Mouse (Mus musculus) liver, embryonic 14.5 days (tissue): ENCODE results near the gene Ano7. TPM values are rescaled to one million over a fixed set of nuclear protein-coding genes. Genes with fewer than 3 reads are reported as not detected.

Source experiments
- ATAC-seq: fragments of 200-750 bp; cut with Nextera tagmentation; 2 replicates; pipeline ENCODE4 v1.8.0; 2017; ENCODE audit warnings: moderate number of reproducible peaks, mild to moderate bottlenecking, moderate library complexity; ENCODE audit not compliant: insufficient read depth
- DNase-seq, 3 experiments: peaks; one replicate each; pipeline ENCODE4 v3.0.0-alpha.2; 2012 to 2013; ENCODE audit warnings: low read depth in 3 of 3, low spot score in 3 of 3
- H3K27ac ChIP-seq: fragments of 300-500 bp; sonication (generic); 2 replicates; pipeline ENCODE4 v1.5.1; 2014; ENCODE audit warnings: moderate library complexity, mild to moderate bottlenecking, control low read depth, inconsistent platforms
- H3K27me3 ChIP-seq: fragments of 300-500 bp; sonication (generic); 2 replicates; pipeline ENCODE4 v1.6.1; 2014; ENCODE audit warnings: mild to moderate bottlenecking, low read length, moderate library complexity; ENCODE audit not compliant: control insufficient read depth, insufficient read depth
- H3K36me3 ChIP-seq: fragments of 300-500 bp; sonication (generic); replicated peaks from 2 replicates; pipeline ENCODE4 v1.6.1; 2014; ENCODE audit warnings: low read depth; ENCODE audit not compliant: control insufficient read depth, insufficient read depth
- H3K4me1 ChIP-seq, 2 experiments: fragments of 200-500 bp in 1 of 2; fragments of 300-500 bp in 1 of 2; sonication (generic) in 1 of 2; replicated peaks; 2 replicates each; pipeline ENCODE4 v1.6.1; 2012 to 2014; ENCODE audit warnings: antibody characterized with exemption in 1 of 2, inconsistent platforms in 1 of 2, low read length in 1 of 2; ENCODE audit not compliant: control insufficient read depth in 2 of 2, insufficient read depth in 2 of 2
- H3K4me2 ChIP-seq: fragments of 300-500 bp; sonication (generic); 2 replicates; pipeline ENCODE4 v1.6.1; 2014; ENCODE audit warnings: low read depth, mild to moderate bottlenecking, control low read depth, moderate library complexity
- H3K4me3 ChIP-seq, 2 experiments: fragments of 200-500 bp in 1 of 2; fragments of 300-500 bp in 1 of 2; sonication (generic) in 1 of 2; 2 replicates each; pipeline ENCODE4 v1.5.1; 2012 to 2014; ENCODE audit warnings: low read depth in 2 of 2, low read length in 2 of 2, mild to moderate bottlenecking in 2 of 2, control low read depth in 1 of 2, inconsistent platforms in 1 of 2, moderate library complexity in 1 of 2; ENCODE audit not compliant: insufficient read depth in 1 of 2
- H3K9ac ChIP-seq: fragments of 300-500 bp; sonication (generic); replicated peaks from 2 replicates; pipeline ENCODE4 v1.6.1; 2014; ENCODE audit warnings: mild to moderate bottlenecking, control low read depth, moderate library complexity
- H3K9me3 ChIP-seq: fragments of 300-500 bp; sonication (generic); 2 replicates; pipeline ENCODE4 v1.6.1; 2016; ENCODE audit warnings: low read length, mixed read lengths; ENCODE audit not compliant: control insufficient read depth
- CTCF ChIP-seq: IDR thresholded peaks from 2 replicates; pipeline ENCODE4 v1.5.1; 2016; ENCODE audit warnings: antibody characterized with exemption, low read depth, control low read depth
- EP300 ChIP-seq: IDR thresholded peaks from 2 replicates; pipeline ENCODE4 v1.6.1; 2016; ENCODE audit warnings: antibody characterized with exemption, low read depth
- WGBS: fragments of 180-500 bp; shearing (Covaris S2); extraction: QIAGEN DNeasy Blood & Tissue Kit; methylation state at CpG from one replicate; pipeline ENCODE4 v1.1.7; 2014; ENCODE audit not compliant: insufficient replicate concordance; 5-methylcytosine and 5-hydroxymethylcytosine counted together
- polyA plus RNA-seq, 2 experiments: library from polyadenylated mRNA; depleted of rRNA in 1 of 2; stranded (reverse) in 1 of 2; unstranded in 1 of 2; fragments of >200 nt; fragmentation: Nextera tagmentation in 1 of 2; extraction: Ambion mirVana in 1 of 2; gene quantifications; 2 replicates each; pipeline versions ENCODE4 v1.2.1 to v1.2.3; 2012 to 2014

Gene Ano7
- polyA plus RNA-seq, 2 experiments = 0.11 to 0.14 TPM

DNA sequence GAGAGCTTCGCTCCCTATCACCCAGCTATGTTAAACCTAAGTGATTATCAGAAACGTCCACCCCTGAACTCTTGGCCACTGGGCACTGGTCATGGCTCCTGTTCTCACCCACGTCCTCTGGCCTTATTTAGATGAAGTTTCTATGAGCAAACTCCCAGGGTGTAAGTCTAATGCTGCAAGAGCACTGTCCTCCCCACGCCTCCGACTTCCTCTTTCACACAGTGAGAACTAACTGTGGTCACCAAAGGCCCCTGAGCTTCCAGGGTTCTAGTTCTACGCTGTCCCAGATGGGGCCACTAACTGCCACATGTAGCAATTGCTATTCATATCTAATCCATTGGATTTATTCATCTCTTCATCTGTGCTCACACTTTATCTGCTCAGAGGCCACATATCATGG, 8.1 kb upstream of the Ano7 start:
- DNase-seq = no peak
- Histone ChIP-seq H3K36me3 (peaks cover 32% of the 10 kb centered on the region), H3K27ac (no peak overlapping the region), H3K4me1 (no peaks in the 10 kb centered on the region), H3K27me3 (no peaks in the 10 kb centered on the region), H3K9ac (no peak overlapping the region), H3K9me3 (no peaks in the 10 kb centered on the region), H3K4me2 (no peak overlapping the region), H3K4me3 (no peak overlapping the region)
- ATAC-seq = no peak
- WGBS = 61% methylated on average over 6 of the region's 6 CpGs
- TF ChIP-seq EP300 (no peak), CTCF (no peak)

- 14% methylated on average over 5 of the region's 5 CpGs for WGBS
- Histone ChIP-seq H3K4me3 (no peak overlapping the region), H3K27me3 (no peaks in the 10 kb centered on the region), H3K27ac (no peak overlapping the region), H3K36me3 (no peaks in the 10 kb centered on the region), H3K4me1 (peaks cover 0 to 5% of the 10 kb centered on the region in 2 experiments; a peak in 1 of 4 replicates), H3K9ac (no peak overlapping the region), H3K4me2 (no peak overlapping the region), H3K9me3 (no peaks in the 10 kb centered on the region)
- ATAC-seq (no peak), DNase-seq (no peak)
- TF ChIP-seq EP300 (no peak), CTCF (no peak)
Observed at GRCm38 (mm10) chr1:93377307-93377706, 3.6 kb downstream of the Ano7 start.

DNA sequence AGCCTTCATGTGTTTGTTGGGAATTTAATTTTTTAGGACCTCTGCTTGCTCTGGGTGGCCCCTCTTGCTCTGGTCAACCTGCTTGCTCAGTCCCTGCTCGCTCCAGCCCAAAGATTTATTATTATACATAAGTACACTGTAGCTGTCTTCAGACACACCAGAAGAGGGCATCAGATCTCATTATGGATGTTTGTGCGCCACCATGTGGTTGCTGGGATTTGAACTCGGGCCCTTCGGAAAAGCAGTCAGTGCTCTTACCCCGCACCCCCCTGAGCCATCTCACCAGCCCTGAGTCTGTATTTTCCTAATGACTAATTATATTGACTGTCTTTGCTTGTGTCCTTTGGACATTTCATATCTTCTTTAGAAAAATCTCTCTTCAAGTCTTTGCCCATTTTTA, 5.4 kb downstream of the Ano7 start:
- WGBS = 59% methylated on average over 5 of the region's 5 CpGs
- Histone ChIP-seq H3K9ac (no peak overlapping the region), H3K27ac (no peak overlapping the region), H3K4me2 (no peak overlapping the region), H3K27me3 (no peaks in the 10 kb centered on the region), H3K4me3 (no peak overlapping the region), H3K36me3 (no peaks in the 10 kb centered on the region), H3K9me3 (no peaks in the 10 kb centered on the region), H3K4me1 (peaks cover 0 to 5% of the 10 kb centered on the region in 2 experiments; a peak in 1 of 4 replicates)
- ATAC-seq (no peak), DNase-seq (no peak)
- TF ChIP-seq CTCF = peak; percentile 22; the same call in 1 of the 2 replicates
- TF ChIP-seq EP300 = no peak

GRCm38 (mm10) chr1:93387198-93387597, 13.5 kb downstream of the Ano7 start:
- DNase-seq (no peak), ATAC-seq (no peak)
- H3K9ac ChIP-seq = no peak overlapping the region
- H3K36me3 ChIP-seq = no peaks in the 10 kb centered on the region
- 46% methylated on average over 2 of the region's 2 CpGs for WGBS
- H3K9me3 ChIP-seq = no peaks in the 10 kb centered on the region
- no peaks in the 10 kb centered on the region for H3K4me1 ChIP-seq
- no peak overlapping the region for H3K4me2 ChIP-seq
- H3K27me3 ChIP-seq = no peaks in the 10 kb centered on the region
- H3K27ac ChIP-seq = no peak overlapping the region
- H3K4me3 ChIP-seq = no peak overlapping the region
- TF ChIP-seq EP300 (no peak), CTCF (no peak)

GRCm38 (mm10) chr1:93388906-93389305, 15.2 kb downstream of the Ano7 start:
- WGBS = 56% methylated on average over 2 of the region's 2 CpGs
- Histone ChIP-seq H3K4me2 (no peak overlapping the region), H3K4me3 (no peak overlapping the region), H3K36me3 (no peaks in the 10 kb centered on the region), H3K9ac (no peak overlapping the region), H3K27ac (no peak overlapping the region), H3K9me3 (no peaks in the 10 kb centered on the region), H3K27me3 (no peaks in the 10 kb centered on the region), H3K4me1 (no peaks in the 10 kb centered on the region)
- ATAC-seq (no peak), DNase-seq (no peak)
- TF ChIP-seq EP300 (no peak), CTCF (no peak)
